Mouse (Mus musculus) stomach, embryonic 14.5 days (tissue): ENCODE measurements around the gene Gp2. TPM values are rescaled to one million over a fixed set of nuclear protein-coding genes. Genes with fewer than 3 reads are reported as not detected.

Experiments used
- ATAC-seq: fragments of 200-750 bp; cut with Nextera tagmentation; 2 replicates; pipeline ENCODE4 v1.8.0; 2017; ENCODE audit warnings: low read depth, moderate TSS enrichment; ENCODE audit not compliant: insufficient number of reproducible peaks, insufficient read depth, low FRiP score
- H3K27ac ChIP-seq: fragments of 300-500 bp; sonication (generic); 2 replicates; pipeline ENCODE4 v1.5.1; 2014; ENCODE audit warnings: mild to moderate bottlenecking, low read length, moderate library complexity, mixed read lengths
- H3K27me3 ChIP-seq: fragments of 300-500 bp; sonication (generic); 2 replicates; pipeline ENCODE4 v1.6.1; 2014; ENCODE audit warnings: low read length, control low read depth, mixed read lengths; ENCODE audit not compliant: control insufficient read depth, insufficient read depth
- H3K36me3 ChIP-seq: fragments of 300-500 bp; sonication (generic); 2 replicates; pipeline ENCODE4 v1.6.1; 2014; ENCODE audit warnings: mild to moderate bottlenecking, control low read depth, low read length, moderate library complexity, mixed read lengths; ENCODE audit not compliant: control insufficient read depth, insufficient read depth
- H3K4me1 ChIP-seq: fragments of 300-500 bp; sonication (generic); 2 replicates; pipeline ENCODE4 v1.6.1; 2014; ENCODE audit warnings: low read length, control low read depth, mixed read lengths; ENCODE audit not compliant: control insufficient read depth, insufficient read depth
- H3K4me2 ChIP-seq: fragments of 300-500 bp; sonication (generic); replicated peaks from 2 replicates; pipeline ENCODE4 v1.6.1; 2014; ENCODE audit warnings: low read depth, low read length, control low read depth
- H3K4me3 ChIP-seq: fragments of 300-500 bp; sonication (generic); 2 replicates; pipeline ENCODE4 v1.5.1; 2014; ENCODE audit warnings: low read depth, low read length, control low read depth
- H3K9ac ChIP-seq: fragments of 300-500 bp; sonication (generic); replicated peaks from 2 replicates; pipeline ENCODE4 v1.6.1; 2014; ENCODE audit warnings: low read depth, mild to moderate bottlenecking, control low read depth, low read length, moderate library complexity, mixed read lengths
- H3K9me3 ChIP-seq: fragments of 300-500 bp; sonication (generic); 2 replicates; pipeline ENCODE4 v1.6.1; 2016; ENCODE audit warnings: low read depth, low read length, control low read depth; ENCODE audit not compliant: control insufficient read depth
- WGBS: fragments of 180-500 bp; shearing (Covaris S2); extraction: QIAGEN DNeasy Blood & Tissue Kit; methylation state at CpG from one replicate; pipeline ENCODE4 v1.1.7; 2014; 5-methylcytosine and 5-hydroxymethylcytosine counted together
- polyA plus RNA-seq: library from polyadenylated mRNA; unstranded; fragments of >200 nt; fragmentation: Nextera tagmentation; extraction: Ambion mirVana; gene quantifications from 2 replicates; pipeline ENCODE4 v1.2.1, GENCODE M21; 2014

Gene Gp2
- polyA plus RNA-seq, 1 experiment from 2014 or later = not detected

DNA sequence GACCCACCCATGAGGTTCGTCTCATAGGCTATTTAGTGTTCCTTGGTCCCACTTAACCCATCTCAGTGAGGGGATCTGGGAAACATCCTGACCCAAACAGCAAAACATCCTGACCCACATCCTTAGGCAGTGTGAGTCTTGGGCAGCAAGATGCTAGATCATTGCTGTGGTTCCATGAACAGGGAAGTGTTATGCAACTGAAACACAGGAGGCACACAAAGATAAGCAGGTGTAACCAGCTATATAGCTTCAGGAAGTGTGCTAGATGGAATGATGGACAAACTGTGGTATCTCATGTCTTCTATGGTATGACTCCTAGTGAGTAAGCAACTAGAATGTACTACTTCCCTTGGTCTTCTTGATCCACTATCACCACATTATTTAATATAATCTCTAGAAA is 17.1 kb downstream of the Gp2 start:
- Histone ChIP-seq H3K4me1 (no peaks in the 10 kb centered on the region), H3K9ac (no peak overlapping the region), H3K27ac (no peak overlapping the region), H3K4me3 (no peak overlapping the region), H3K27me3 (no peaks in the 10 kb centered on the region), H3K9me3 (no peaks in the 10 kb centered on the region), H3K4me2 (no peak overlapping the region), H3K36me3 (no peaks in the 10 kb centered on the region)
- no peak for ATAC-seq
- 64% methylated on average over 1 of the region's 1 CpGs for WGBS

DNA sequence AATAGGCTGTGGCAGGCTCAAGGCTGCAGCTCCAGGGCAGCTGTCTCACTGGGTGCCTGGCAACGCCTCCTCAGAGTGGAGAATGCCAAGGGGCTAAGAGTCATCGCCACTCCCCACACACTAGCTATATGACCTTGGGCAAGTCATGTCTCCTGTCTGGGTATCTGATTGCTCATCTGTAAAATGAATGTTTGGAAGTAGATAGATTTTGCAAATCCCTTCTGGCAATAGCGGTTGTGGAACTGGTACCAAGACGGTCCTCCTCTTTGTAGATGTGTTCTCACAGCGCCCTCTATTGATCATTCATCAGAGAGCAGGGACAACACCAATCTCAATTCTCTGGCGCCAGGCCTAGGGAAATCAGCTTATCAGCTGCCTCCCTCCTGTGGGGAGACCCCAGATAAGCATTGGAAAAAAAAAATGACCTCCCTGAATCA is 31.9 kb downstream of the Gp2 start:
- no peaks in the 10 kb centered on the region for H3K9me3 ChIP-seq
- H3K9ac ChIP-seq = no peak overlapping the region
- H3K36me3 ChIP-seq = no peaks in the 10 kb centered on the region
- H3K4me1 ChIP-seq = no peaks in the 10 kb centered on the region
- H3K27me3 ChIP-seq = no peaks in the 10 kb centered on the region
- H3K4me3 ChIP-seq = no peak overlapping the region
- no peak for ATAC-seq
- 18% methylated on average over 6 of the region's 6 CpGs for WGBS
- no peak overlapping the region for H3K27ac ChIP-seq
- no peak overlapping the region for H3K4me2 ChIP-seq

DNA sequence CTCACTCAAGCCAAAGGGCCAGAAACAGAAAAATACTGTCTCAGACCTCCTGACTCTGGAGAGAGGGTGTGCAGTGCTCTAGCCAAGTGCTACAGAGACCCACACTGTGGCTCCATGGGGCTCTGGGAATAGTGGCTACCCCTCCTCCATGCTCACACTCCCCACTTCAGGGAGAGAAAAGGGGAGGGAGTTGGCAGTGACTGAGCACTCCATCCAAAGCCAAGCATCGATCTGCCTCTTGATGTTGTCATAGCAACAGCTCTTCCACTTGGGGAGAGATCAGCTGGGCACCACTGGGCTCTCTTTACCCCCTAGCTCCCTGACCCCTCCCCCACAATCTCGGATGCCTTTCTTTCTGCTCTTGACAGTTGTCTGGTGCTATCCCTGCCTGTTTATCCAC is 38.4 kb downstream of the Gp2 start:
- H3K27ac ChIP-seq = no peak overlapping the region
- H3K4me2 ChIP-seq = no peak overlapping the region
- ATAC-seq = no peak
- H3K4me1 ChIP-seq = no peaks in the 10 kb centered on the region
- WGBS = 9% methylated on average over 2 of the region's 2 CpGs
- H3K27me3 ChIP-seq = no peaks in the 10 kb centered on the region
- no peak overlapping the region for H3K9ac ChIP-seq
- no peaks in the 10 kb centered on the region for H3K36me3 ChIP-seq
- no peaks in the 10 kb centered on the region for H3K9me3 ChIP-seq
- no peak overlapping the region for H3K4me3 ChIP-seq

DNA sequence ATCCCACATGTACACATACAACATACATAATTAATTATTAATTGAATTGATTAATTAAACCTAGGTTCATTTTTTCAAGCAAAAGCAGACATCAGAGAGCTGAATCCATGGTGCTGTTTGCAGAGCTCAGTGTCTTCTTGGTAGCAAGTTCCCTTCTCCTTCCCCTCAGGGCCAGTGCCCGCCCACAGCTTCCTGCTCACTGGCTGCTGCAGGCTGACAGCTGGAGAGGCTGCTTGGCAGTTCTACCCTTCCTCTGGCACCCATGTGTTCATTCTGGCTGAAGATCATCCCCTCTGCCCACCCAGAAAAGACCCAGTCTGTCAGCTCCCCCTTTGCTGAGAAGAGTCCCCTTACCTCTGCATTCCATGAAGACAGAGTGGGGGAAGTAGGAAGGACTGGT is 40.6 kb downstream of the Gp2 start:
- no peak for ATAC-seq

DNA sequence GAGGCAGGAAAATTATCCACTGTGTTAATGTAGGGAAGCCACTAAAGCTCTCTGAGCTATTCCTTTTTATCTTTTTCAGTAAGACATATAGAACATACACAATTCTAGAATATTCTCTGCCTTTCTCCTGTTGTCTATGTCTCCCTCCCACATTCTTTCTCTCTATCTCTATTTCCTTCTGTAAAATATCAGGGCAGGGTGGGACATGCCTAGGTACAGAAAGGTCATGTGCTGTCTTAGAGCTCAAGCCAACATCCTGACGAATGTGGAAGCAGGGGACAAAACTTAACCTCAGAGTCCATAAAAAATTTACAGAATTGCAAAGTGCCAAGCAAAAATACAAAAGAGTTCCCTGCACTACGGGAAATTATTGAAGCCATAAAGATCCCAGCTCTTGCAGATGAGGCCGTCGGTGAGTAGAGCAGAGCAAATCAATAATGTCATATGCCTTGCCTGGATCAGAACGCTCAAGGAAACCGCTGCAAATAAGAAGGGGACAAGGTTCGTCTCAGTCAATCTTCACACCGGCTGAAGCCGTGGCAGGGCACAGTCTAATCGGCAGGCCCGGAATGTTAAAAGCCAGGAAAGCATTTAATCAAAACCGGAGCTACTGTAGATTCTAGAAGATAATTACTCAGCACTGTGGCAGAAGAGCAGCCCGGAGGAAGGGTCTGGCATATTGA is 64.9 kb downstream of the Gp2 start:
- Histone ChIP-seq H3K27me3 (no peaks in the 10 kb centered on the region), H3K4me2 (no peak overlapping the region), H3K9ac (no peak overlapping the region), H3K36me3 (no peaks in the 10 kb centered on the region), H3K9me3 (no peaks in the 10 kb centered on the region), H3K4me1 (no peaks in the 10 kb centered on the region), H3K27ac (no peak overlapping the region), H3K4me3 (no peak overlapping the region)
- whole genome bisulfite sequencing = 36% methylated on average over 13 of the region's 13 CpGs
- no peak for ATAC-seq

More for the DNA sequence above, 40.6 kb downstream of the Gp2 start:
- Histone ChIP-seq H3K9ac (no peak overlapping the region), H3K27me3 (no peaks in the 10 kb centered on the region), H3K4me2 (no peak overlapping the region), H3K4me3 (no peak overlapping the region), H3K36me3 (no peaks in the 10 kb centered on the region), H3K9me3 (no peaks in the 10 kb centered on the region), H3K27ac (no peak overlapping the region), H3K4me1 (no peaks in the 10 kb centered on the region)
- WGBS = 58% methylated on average over 1 of the region's 1 CpGs

Other genes starting within 250 kb of the Gp2 start
- not detected in 2 replicates for gene Umod, start 20.0 kb upstream of the Gp2 start, polyA plus RNA-seq
- gene Acsm5, start 60.2 kb upstream of the Gp2 start, polyA plus RNA-seq = not detected in 2 replicates
- gene Pdilt, start 64.2 kb upstream of the Gp2 start, polyA plus RNA-seq = not detected in 2 replicates
- gene Acsm2, start 95.1 kb upstream of the Gp2 start, polyA plus RNA-seq = not detected in 2 replicates
- not detected in 2 replicates for gene Acsm1, start 147.7 kb upstream of the Gp2 start, polyA plus RNA-seq
- not detected in 2 replicates for gene Acsm4, start 230.7 kb upstream of the Gp2 start, polyA plus RNA-seq